Mouse (Mus musculus) neural tube, embryonic 12.5 days (tissue): ENCODE results near the gene Defb48. TPM values are rescaled to one million over a fixed set of nuclear protein-coding genes. Genes with fewer than 3 reads are reported as not detected.
A peak's percentile ranks its signal among the peaks of the same experiment; 100 is the strongest.

Source experiments
- ATAC-seq: fragments of 200-750 bp; cut with Nextera tagmentation; 2 replicates; pipeline ENCODE4 v1.8.0; 2017; ENCODE audit warnings: low read depth, mild to moderate bottlenecking, moderate TSS enrichment, moderate library complexity; ENCODE audit not compliant: low FRiP score
- H3K27ac ChIP-seq: fragments of 300-500 bp; sonication (generic); 2 replicates; pipeline ENCODE4 v1.5.1; 2016
- H3K27me3 ChIP-seq: fragments of 300-500 bp; sonication (generic); replicated peaks from 2 replicates; pipeline ENCODE4 v1.6.1; 2016; ENCODE audit warnings: mild to moderate bottlenecking
- H3K36me3 ChIP-seq: fragments of 300-500 bp; sonication (generic); 2 replicates; pipeline ENCODE4 v1.6.1; 2016; ENCODE audit warnings: mild to moderate bottlenecking
- H3K4me1 ChIP-seq: fragments of 300-500 bp; sonication (generic); 2 replicates; pipeline ENCODE4 v1.6.1; 2016
- H3K4me2 ChIP-seq: fragments of 300-500 bp; sonication (generic); replicated peaks from 2 replicates; pipeline ENCODE4 v1.6.1; 2016; ENCODE audit warnings: mild to moderate bottlenecking
- H3K4me3 ChIP-seq: fragments of 300-500 bp; sonication (generic); 2 replicates; pipeline ENCODE4 v1.5.1; 2016
- H3K9ac ChIP-seq: fragments of 300-500 bp; sonication (generic); 2 replicates; pipeline ENCODE4 v1.6.1; 2016; ENCODE audit warnings: mild to moderate bottlenecking
- H3K9me3 ChIP-seq: fragments of 300-500 bp; sonication (generic); 2 replicates; pipeline ENCODE4 v1.6.1; 2016; ENCODE audit warnings: mild to moderate bottlenecking
- WGBS: fragments of 180-500 bp; shearing (Covaris S2); methylation state at CpG from one replicate; pipeline ENCODE4 v1.1.7; 2016; 5-methylcytosine and 5-hydroxymethylcytosine counted together
- polyA plus RNA-seq: library from polyadenylated mRNA; unstranded; fragments of >200 nt; fragmentation: Nextera tagmentation; extraction: Ambion mirVana; gene quantifications from 2 replicates; pipeline ENCODE4 v1.2.1, GENCODE M21; 2016

Gene Defb48
- polyA plus RNA-seq, 1 experiment from 2014 or later, result not detected

- Histone ChIP-seq H3K4me3 (no peak overlapping the region; the same call in 1 of the 2 replicates), H3K36me3 (no peaks in the 10 kb centered on the region), H3K4me1 (peaks cover 7% of the 10 kb centered on the region; the same call in 1 of the 2 replicates), H3K9me3 (no peaks in the 10 kb centered on the region), H3K27me3 (no peaks in the 10 kb centered on the region), H3K4me2 (peak overlapping the region; percentile 49), H3K9ac (no peak overlapping the region), H3K27ac (no peak overlapping the region)
- 20% methylated on average over 15 of the region's 15 CpGs for WGBS
- no peak for ATAC-seq
Observed at GRCm38 (mm10) chr14:62965811-62966520, 18.3 kb downstream of the Defb48 start.

GRCm38 (mm10) chr14:62965342-62965741 is 19.0 kb downstream of the Defb48 start:
- H3K4me1 ChIP-seq, result peaks cover 7% of the 10 kb centered on the region; the same call in 1 of the 2 replicates
- peak overlapping the region; percentile 49; the same call in 1 of the 2 replicates for H3K4me2 ChIP-seq
- no peak overlapping the region for H3K4me3 ChIP-seq
- H3K9me3 ChIP-seq, result no peaks in the 10 kb centered on the region
- no peak for ATAC-seq
- no peak overlapping the region for H3K9ac ChIP-seq
- no peaks in the 10 kb centered on the region for H3K27me3 ChIP-seq
- no peak overlapping the region for H3K27ac ChIP-seq
- H3K36me3 ChIP-seq, result no peaks in the 10 kb centered on the region
- WGBS, result 81% methylated on average over 5 of the region's 5 CpGs

- Histone ChIP-seq H3K36me3 (peaks cover 11% of the 10 kb centered on the region), H3K4me3 (no peak overlapping the region)
- WGBS, result 81% methylated on average over 4 of the region's 4 CpGs
Observed at GRCm38 (mm10) chr14:62963632-62964031, 20.7 kb downstream of the Defb48 start.

GRCm38 (mm10) chr14:62956091-62956490 is 28.2 kb downstream of the Defb48 start:
- no peaks in the 10 kb centered on the region for H3K4me1 ChIP-seq
- H3K9ac ChIP-seq, result no peak overlapping the region
- H3K9me3 ChIP-seq, result no peaks in the 10 kb centered on the region
- H3K27me3 ChIP-seq, result no peaks in the 10 kb centered on the region
- WGBS, result 94% methylated on average over 9 of the region's 9 CpGs
- peaks cover 69% of the 10 kb centered on the region for H3K36me3 ChIP-seq
- no peak for ATAC-seq
- H3K27ac ChIP-seq, result no peak overlapping the region
- no peak overlapping the region for H3K4me3 ChIP-seq
- no peak overlapping the region for H3K4me2 ChIP-seq

More at GRCm38 (mm10) chr14:62963632-62964031, 20.7 kb downstream of the Defb48 start:
- Histone ChIP-seq H3K27ac (no peak overlapping the region), H3K4me2 (no peak overlapping the region), H3K9me3 (no peaks in the 10 kb centered on the region), H3K9ac (no peak overlapping the region), H3K27me3 (no peaks in the 10 kb centered on the region), H3K4me1 (peaks cover 7% of the 10 kb centered on the region; the same call in 1 of the 2 replicates)
- no peak for ATAC-seq

- no peaks in the 10 kb centered on the region for H3K27me3 ChIP-seq
- 91% methylated on average over 3 of the region's 3 CpGs for WGBS
- no peak overlapping the region for H3K4me3 ChIP-seq
- H3K9ac ChIP-seq, result no peak overlapping the region
- no peaks in the 10 kb centered on the region for H3K9me3 ChIP-seq
- H3K4me1 ChIP-seq, result no peaks in the 10 kb centered on the region
- ATAC-seq, result no peak
- no peak overlapping the region for H3K27ac ChIP-seq
- no peak overlapping the region for H3K4me2 ChIP-seq
- peaks cover 24% of the 10 kb centered on the region for H3K36me3 ChIP-seq
Observed at GRCm38 (mm10) chr14:62946794-62947193, 37.5 kb downstream of the Defb48 start.

- H3K9ac ChIP-seq, result no peak overlapping the region
- no peak overlapping the region for H3K27ac ChIP-seq
- no peaks in the 10 kb centered on the region for H3K4me1 ChIP-seq
- H3K36me3 ChIP-seq, result peaks cover 26% of the 10 kb centered on the region
- no peaks in the 10 kb centered on the region for H3K27me3 ChIP-seq
- no peak overlapping the region for H3K4me2 ChIP-seq
- no peaks in the 10 kb centered on the region for H3K9me3 ChIP-seq
- 93% methylated on average over 14 of the region's 14 CpGs for WGBS
- no peak for ATAC-seq
- no peak overlapping the region for H3K4me3 ChIP-seq
Observed at GRCm38 (mm10) chr14:62940383-62941074, 43.8 kb downstream of the Defb48 start.

GRCm38 (mm10) chr14:62939435-62939834 is 44.9 kb downstream of the Defb48 start:
- Histone ChIP-seq H3K36me3 (peaks cover 20% of the 10 kb centered on the region), H3K27me3 (no peaks in the 10 kb centered on the region), H3K4me1 (no peaks in the 10 kb centered on the region), H3K9ac (no peak overlapping the region), H3K4me2 (no peak overlapping the region), H3K9me3 (no peaks in the 10 kb centered on the region), H3K4me3 (no peak overlapping the region), H3K27ac (no peak overlapping the region)
- no peak for ATAC-seq
- WGBS, result 96% methylated on average over 3 of the region's 3 CpGs

GRCm38 (mm10) chr14:62937675-62938074 is 46.6 kb downstream of the Defb48 start:
- Histone ChIP-seq H3K4me2 (no peak overlapping the region), H3K4me1 (no peaks in the 10 kb centered on the region), H3K9ac (no peak overlapping the region), H3K36me3 (peaks cover 14% of the 10 kb centered on the region), H3K4me3 (no peak overlapping the region), H3K9me3 (no peaks in the 10 kb centered on the region), H3K27ac (no peak overlapping the region), H3K27me3 (no peaks in the 10 kb centered on the region)
- WGBS, result 40% methylated on average over 5 of the region's 5 CpGs
- no peak for ATAC-seq

GRCm38 (mm10) chr14:62936631-62937380 is 47.5 kb downstream of the Defb48 start:
- Histone ChIP-seq H3K9ac (no peak overlapping the region), H3K27ac (no peak overlapping the region), H3K4me2 (no peak overlapping the region), H3K4me3 (no peak overlapping the region), H3K9me3 (no peaks in the 10 kb centered on the region), H3K4me1 (no peaks in the 10 kb centered on the region), H3K27me3 (no peaks in the 10 kb centered on the region), H3K36me3 (peaks cover 14% of the 10 kb centered on the region)
- ATAC-seq, result no peak
- WGBS, result 95% methylated on average over 6 of the region's 6 CpGs

- Histone ChIP-seq H3K4me2 (no peak overlapping the region), H3K4me3 (no peak overlapping the region), H3K27ac (no peak overlapping the region), H3K27me3 (no peaks in the 10 kb centered on the region), H3K36me3 (peaks cover 21% of the 10 kb centered on the region), H3K9ac (no peak overlapping the region), H3K9me3 (no peaks in the 10 kb centered on the region), H3K4me1 (no peaks in the 10 kb centered on the region)
- no peak for ATAC-seq
- 73% methylated on average over 9 of the region's 9 CpGs for WGBS
Observed at GRCm38 (mm10) chr14:62935361-62935760, 48.9 kb downstream of the Defb48 start.

- no peaks in the 10 kb centered on the region for H3K9me3 ChIP-seq
- H3K9ac ChIP-seq, result no peak overlapping the region
- no peak overlapping the region for H3K4me2 ChIP-seq
- H3K4me1 ChIP-seq, result no peaks in the 10 kb centered on the region
- no peak overlapping the region for H3K27ac ChIP-seq
- no peaks in the 10 kb centered on the region for H3K27me3 ChIP-seq
- H3K4me3 ChIP-seq, result no peak overlapping the region
- 81% methylated on average over 5 of the region's 5 CpGs for WGBS
- ATAC-seq, result no peak
- peaks cover 13% of the 10 kb centered on the region; the same call in 1 of the 2 replicates for H3K36me3 ChIP-seq
Observed at GRCm38 (mm10) chr14:62928101-62928541, 56.2 kb downstream of the Defb48 start.
